Mouse (Mus musculus): ENCODE results near the gene Hspb7.

DNA sequence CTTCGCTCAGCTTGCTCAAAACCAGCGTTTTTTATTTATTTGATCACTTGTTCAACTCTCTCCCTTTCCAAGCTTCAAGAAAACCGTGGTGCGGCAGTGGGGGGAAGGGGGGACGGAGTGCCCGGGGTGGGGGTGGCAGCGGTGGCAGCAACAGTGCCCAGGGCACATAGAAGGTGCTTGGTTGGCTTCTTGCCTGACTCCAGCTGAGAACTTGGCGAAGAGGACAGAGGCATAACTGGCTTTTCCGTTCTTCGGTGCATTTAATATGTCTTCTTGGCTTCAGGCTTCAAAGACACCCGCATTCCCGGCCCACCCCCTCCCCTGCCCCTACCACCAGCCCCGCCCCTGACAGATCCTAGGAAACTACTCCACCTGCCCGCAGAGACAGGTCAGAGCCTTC is 12.1 kb downstream of the Hspb7 start:
- TF ChIP-seq POLR2A (IDR thresholded peaks at IDR 0.05; ENCODE audit: extremely low read depth, insufficient read depth, low read length) (no peak), CTCF (IDR thresholded peaks at IDR 0.05; ENCODE audit: extremely low read depth, insufficient read depth, low read length) (no peak)
